Comparison of ENCODE assay signal across 14 mouse cellular contexts in the genomic region with DNA sequence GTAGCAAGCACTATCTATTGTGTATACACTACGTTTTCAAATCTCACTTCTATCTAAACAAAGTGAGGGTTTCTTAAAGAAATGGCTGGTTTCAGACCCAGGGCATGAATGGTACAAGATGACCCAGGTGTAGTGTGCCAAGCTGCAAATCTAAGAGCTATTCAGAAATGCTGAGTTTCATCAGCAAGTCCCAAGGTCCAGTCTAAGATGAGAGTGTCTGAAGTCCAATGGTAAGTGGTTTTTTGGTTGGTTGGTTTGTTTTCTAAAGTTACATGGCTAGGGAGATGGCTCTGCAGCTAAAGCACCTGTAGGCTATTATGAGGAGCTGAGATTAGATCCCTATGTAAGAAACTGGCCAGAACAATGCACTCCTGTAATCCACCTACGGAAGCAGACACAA.
"Had no signal": no experiment of that assay in that cellular context is flagged by ENCODE, and none has a peak within 500 bp of the region (broad histone marks: within the 10 kb centered on the region; RNA-seq: fewer than 3 reads in every experiment).

No protein-coding gene starts in this region.

- H3K27me3 ChIP-seq: intestine, embryonic 15.5 days; limb, embryonic 13.5 days; midbrain, embryonic 13.5 days had no signal

- H3K9ac ChIP-seq: intestine, embryonic 15.5 days; limb, embryonic 13.5 days; liver, embryonic 14.5 days; liver, postnatal 0 days; lung, embryonic 14.5 days; midbrain, embryonic 13.5 days had no signal

- H3K27ac ChIP-seq: intestine, embryonic 15.5 days; kidney, postnatal 0 days; limb, embryonic 10.5 days; limb, embryonic 13.5 days; liver, embryonic 14.5 days; macrophage; midbrain, embryonic 13.5 days had no signal

- H3K4me1 ChIP-seq: limb, embryonic 13.5 days had no signal

- H3K4me2 ChIP-seq: intestine, embryonic 15.5 days; limb, embryonic 13.5 days; lung, embryonic 14.5 days; midbrain, embryonic 13.5 days had no signal

- H3K36me3 ChIP-seq: intestine, embryonic 15.5 days; limb, embryonic 10.5 days; limb, embryonic 13.5 days; midbrain, embryonic 13.5 days had no signal

- H3K4me3 ChIP-seq: intestine, embryonic 15.5 days; limb, embryonic 10.5 days; limb, embryonic 13.5 days; midbrain, embryonic 13.5 days had no signal

- H3K9me3 ChIP-seq: intestine, embryonic 15.5 days; limb, embryonic 10.5 days; limb, embryonic 13.5 days; midbrain, embryonic 13.5 days had no signal

- DNase-seq: liver; liver, postnatal 0 days; lung, embryonic 14.5 days; thymus, adult 18-20 months; thymus, postnatal 36 days had no signal

- ATAC-seq: hindbrain, embryonic 16.5 days; intestine, embryonic 15.5 days; liver, postnatal 0 days; lung, postnatal 0 days; midbrain, embryonic 13.5 days had no signal
